Mouse (Mus musculus) heart, adult 2 months (tissue): ENCODE measurements around the gene Rbp7.

Experiments
- CTCF ChIP-seq: fragments of 200-600 bp; IDR thresholded peaks from 2 replicates; pipeline ENCODE4 v1.8.1; 2022; ENCODE audit warnings: antibody characterized with exemption, mild to moderate bottlenecking, moderate library complexity
- EP300 ChIP-seq: fragments of 200-500 bp; IDR thresholded peaks from 2 replicates; pipeline ENCODE4 v1.6.1; 2011; ENCODE audit warnings: low read depth, low read length, control low read depth; ENCODE audit not compliant: insufficient read depth
- POLR2A ChIP-seq: fragments of 200-500 bp; IDR thresholded peaks from 2 replicates; pipeline ENCODE4 v1.6.1; 2011; ENCODE audit warnings: mild to moderate bottlenecking, low read depth, low read length, control low read depth; ENCODE audit not compliant: insufficient read depth

- TF ChIP-seq CTCF: no peak
- TF ChIP-seq POLR2A: no peak
- TF ChIP-seq EP300: no peak
Observed at GRCm38 (mm10) chr4:149429592-149429991, 25.2 kb downstream of the Rbp7 start.
